Mouse (Mus musculus) megakaryocyte progenitor cell, adult 5-6 weeks (primary cell): ENCODE measurements around the gene Mgll. TPM values are rescaled to one million over a fixed set of nuclear protein-coding genes. Genes with fewer than 3 reads are reported as not detected.
A peak's percentile ranks its signal among the peaks of the same experiment; 100 is the strongest.

Experiments
- ATAC-seq: replicated peaks from 2 replicates; pipeline ENCODE4 v1.8.0; 2016; ENCODE audit warnings: mild to moderate bottlenecking, moderate TSS enrichment, inconsistent platforms; ENCODE audit not compliant: poor library complexity
- total RNA-seq, 2 experiments: library from RNA; stranded (forward) in 1 of 2; stranded (reverse) in 1 of 2; fragments of 157-497, 149-512 nt in 1 of 2; fragments of 200-1000 nt in 1 of 2; gene quantifications; 2 replicates each; pipeline versions ENCODE4 v1.2.3 to v1.2.4; 2015 to 2017

The Mgll gene
- total RNA-seq (2015): 1.7 and 1.9 TPM in 2 replicates
- 1.6 and 2.7 TPM in 2 replicates for total RNA-seq (2017)

GRCm38 (mm10) chr6:88724313-88725195 is at the start of gene Mgll:
Gene Mgll (plus strand): TSS chr6:88724412.
- peak; percentile 78 for ATAC-seq

- ATAC-seq: no peak
These were observed 48.4 kb upstream of the Mgll start for GRCm38 (mm10) chr6:88675815-88676214.

GRCm38 (mm10) chr6:88676753-88677736 is 47.2 kb upstream of the Mgll start:
- ATAC-seq: peak; percentile 66

- no peak for ATAC-seq
These were observed 46.5 kb upstream of the Mgll start for GRCm38 (mm10) chr6:88677738-88678137.

- ATAC-seq: no peak
These were observed 43.2 kb upstream of the Mgll start for GRCm38 (mm10) chr6:88681026-88681425.

GRCm38 (mm10) chr6:88683380-88684053 is 40.7 kb upstream of the Mgll start:
- ATAC-seq: no peak

GRCm38 (mm10) chr6:88688171-88688570 is 36.0 kb upstream of the Mgll start:
- no peak for ATAC-seq

- ATAC-seq: no peak
These were observed 35.5 kb upstream of the Mgll start for GRCm38 (mm10) chr6:88688712-88689111.

- ATAC-seq: peak; percentile 44
These were observed 34.0 kb upstream of the Mgll start for GRCm38 (mm10) chr6:88690211-88690610.

- ATAC-seq: no peak
These were observed 32.9 kb upstream of the Mgll start for GRCm38 (mm10) chr6:88691361-88691760.

- no peak for ATAC-seq
These were observed 21.3 kb upstream of the Mgll start for GRCm38 (mm10) chr6:88702887-88703286.

GRCm38 (mm10) chr6:88703731-88704130 is 20.5 kb upstream of the Mgll start:
- ATAC-seq: no peak

GRCm38 (mm10) chr6:88708401-88709278 is 15.6 kb upstream of the Mgll start:
- ATAC-seq: peak; percentile 90

GRCm38 (mm10) chr6:88709279-88709575 is 15.0 kb upstream of the Mgll start:
- no peak for ATAC-seq

GRCm38 (mm10) chr6:88711313-88711712 is 12.9 kb upstream of the Mgll start:
- ATAC-seq: no peak

- ATAC-seq: no peak
These were observed 12.1 kb upstream of the Mgll start for GRCm38 (mm10) chr6:88712083-88712482.

GRCm38 (mm10) chr6:88713320-88713719 is 10.9 kb upstream of the Mgll start:
- no peak for ATAC-seq

- peak; percentile 37 for ATAC-seq
These were observed 10.0 kb upstream of the Mgll start for GRCm38 (mm10) chr6:88714200-88714674.

- no peak for ATAC-seq
These were observed 8.8 kb upstream of the Mgll start for GRCm38 (mm10) chr6:88715378-88715781.

GRCm38 (mm10) chr6:88715966-88716365 is 8.2 kb upstream of the Mgll start:
- no peak for ATAC-seq
